ENCODE assay signal across 8 mouse cellular contexts in genomic region chr1:150993162-150994064, GRCm38 (mm10). TPM values are rescaled to one million over a fixed set of nuclear protein-coding genes. Genes with fewer than 3 reads are reported as not detected.
A peak's percentile ranks its signal among the peaks of the same experiment; 100 is the strongest.
DNase-seq lines count a peak whose midpoint lies in the region; ATAC-seq lines count a peak whose summit lies in the region.

Gene Hmcn1, minus strand, starts transcription at chr1:150993435.

- peak within 1 kb of the TSS; percentile 59 for H3K4me3 ChIP-seq in embryonic facial prominence, embryonic 14.5 days (ENCODE audit: low read depth, low read length)
- H3K4me3 ChIP-seq in heart, embryonic 16.5 days (ENCODE audit: low read length), result peak within 1 kb of the TSS; percentile 83
- H3K4me3 ChIP-seq in stomach, embryonic 14.5 days (ENCODE audit: low read depth, low read length), result peak within 1 kb of the TSS; percentile 45

- no peaks in the 10 kb centered on the region for H3K27me3 ChIP-seq in embryonic facial prominence, embryonic 14.5 days (replicated peaks; ENCODE audit: control insufficient read depth, insufficient read depth, low read length)
- no peaks in the 10 kb centered on the region for H3K27me3 ChIP-seq in heart, embryonic 16.5 days (ENCODE audit: control insufficient read depth, insufficient read depth, low read length)
- H3K27me3 ChIP-seq in stomach, embryonic 14.5 days (ENCODE audit: control insufficient read depth, insufficient read depth, low read length), result no peaks in the 10 kb centered on the region

- H3K27ac ChIP-seq in embryonic facial prominence, embryonic 14.5 days (replicated peaks; ENCODE audit: low read depth, low read length), result peak within 1 kb of the TSS; percentile 88
- H3K27ac ChIP-seq in heart, embryonic 16.5 days (ENCODE audit: low read length), result peak within 1 kb of the TSS; percentile 84
- peak within 1 kb of the TSS; percentile 70; the same call in 1 of the 2 replicates for H3K27ac ChIP-seq in stomach, embryonic 14.5 days (ENCODE audit: low read length)

- H3K9me3 ChIP-seq in embryonic facial prominence, embryonic 14.5 days (ENCODE audit: control insufficient read depth, low read length), result peaks cover 9% of the 10 kb centered on the region; the same call in 1 of the 2 replicates
- peaks cover 2% of the 10 kb centered on the region; the same call in 1 of the 2 replicates for H3K9me3 ChIP-seq in heart, embryonic 16.5 days (replicated peaks; ENCODE audit: control insufficient read depth, low read length)
- 0 out of 2 replicates have a peak, but pooled peaks cover 3% of the 10 kb centered on the region for H3K9me3 ChIP-seq in stomach, embryonic 14.5 days (ENCODE audit: control insufficient read depth, low read depth, low read length)

- peak; percentile 18 for DNase-seq in A20 (ENCODE audit: low read depth, low spot score)
- DNase-seq in Muller cell, postnatal 12 days (ENCODE audit: inconsistent ontology term), result peak; percentile 68
- peak; percentile 92 for DNase-seq in embryonic facial prominence, embryonic 14.5 days (ENCODE audit: low spot score)
- peak; percentile 27 for DNase-seq in large intestine, adult 2 months (ENCODE audit: low read depth, low spot score)
- DNase-seq in mesoderm, embryonic 11.5 days (ENCODE audit: low read depth, low spot score), result peak; percentile 82
- DNase-seq in left cerebral cortex, postnatal 14 days (ENCODE audit: low spot score in 2 of 2), result no peak

- peak within 1 kb of the TSS; percentile 79 for H3K9ac ChIP-seq in embryonic facial prominence, embryonic 14.5 days (ENCODE audit: low read depth, low read length)
- peak within 1 kb of the TSS; percentile 93 for H3K9ac ChIP-seq in heart, embryonic 16.5 days (ENCODE audit: low read length)
- H3K9ac ChIP-seq in stomach, embryonic 14.5 days (replicated peaks; ENCODE audit: low read depth, low read length), result peak within 1 kb of the TSS; percentile 39; the same call in 1 of the 2 replicates

- H3K4me2 ChIP-seq in embryonic facial prominence, embryonic 14.5 days (ENCODE audit: low read depth, low read length), result peak within 1 kb of the TSS; percentile 75
- peak within 1 kb of the TSS; percentile 80 for H3K4me2 ChIP-seq in heart, embryonic 16.5 days (ENCODE audit: low read depth, low read length)
- H3K4me2 ChIP-seq in stomach, embryonic 14.5 days (replicated peaks; ENCODE audit: low read depth, low read length), result peak within 1 kb of the TSS; percentile 61

- H3K36me3 ChIP-seq in embryonic facial prominence, embryonic 14.5 days (ENCODE audit: control insufficient read depth, insufficient read depth, low read length), result no peaks in the 10 kb centered on the region
- H3K36me3 ChIP-seq in heart, embryonic 16.5 days (ENCODE audit: control insufficient read depth, insufficient read depth), result no peaks in the 10 kb centered on the region
- no peaks in the 10 kb centered on the region for H3K36me3 ChIP-seq in stomach, embryonic 14.5 days (ENCODE audit: control insufficient read depth, insufficient read depth, low read length)

- peaks cover 10% of the 10 kb centered on the region; the same call in 1 of the 2 replicates for H3K4me1 ChIP-seq in embryonic facial prominence, embryonic 14.5 days (ENCODE audit: control insufficient read depth, insufficient read depth, low read length)
- peaks cover 8% of the 10 kb centered on the region; the same call in 1 of the 2 replicates for H3K4me1 ChIP-seq in heart, embryonic 16.5 days (ENCODE audit: control insufficient read depth, insufficient read depth, low read length)
- H3K4me1 ChIP-seq in stomach, embryonic 14.5 days (ENCODE audit: control insufficient read depth, insufficient read depth, low read length), result no peaks in the 10 kb centered on the region; the same call in 1 of the 2 replicates

- under 1% methylated on average over 34 of the region's 38 CpGs for WGBS in embryonic facial prominence, embryonic 14.5 days
- WGBS in heart, embryonic 16.5 days, result under 1% methylated on average over 38 of the region's 38 CpGs
- WGBS in large intestine, adult 2 months, result 1% methylated on average over 38 of the region's 38 CpGs
- WGBS in stomach, embryonic 14.5 days, result under 1% methylated on average over 36 of the region's 38 CpGs

- intact Hi-C loops in left cerebral cortex, postnatal 14 days (cut with DNase I), result no loop called here

- peak; percentile 92 for ATAC-seq in embryonic facial prominence, embryonic 14.5 days (ENCODE audit: low read depth)
- ATAC-seq in heart, embryonic 16.5 days (replicated peaks; ENCODE audit: extremely low read depth, insufficient read depth, low FRiP score), result peak; percentile 91
- ATAC-seq in stomach, embryonic 14.5 days (ENCODE audit: insufficient number of reproducible peaks, insufficient read depth, low FRiP score, low read depth), result peak; percentile 88

RNA-seq across cellular contexts. Expression of gene Hmcn1, which starts in this region (rescaled TPM):
- polyA plus RNA-seq in embryonic facial prominence, embryonic 14.5 days (2014; fragmentation: Nextera tagmentation; extraction: Ambion mirVana), result 30.7 and 36.5 TPM in 2 replicates
- polyA plus RNA-seq in heart, embryonic 16.5 days (2015; fragmentation: Nextera tagmentation; extraction: Ambion mirVana), result 18.1 and 20.7 TPM in 2 replicates
- polyA plus RNA-seq in large intestine, adult 2 months (2012; rRNA removed), result 2.5 and 6.8 TPM in 2 replicates
- polyA plus RNA-seq in stomach, embryonic 14.5 days (2014; fragmentation: Nextera tagmentation; extraction: Ambion mirVana), result 22.1 and 23.5 TPM in 2 replicates
- total RNA-seq in left cerebral cortex, postnatal 14 days (2021), result 1 to 10 TPM; 3.5 to 5.4 TPM

Comparison
In these comparisons a context has a peak if more than half of its experiments do, and no peak if none do; other contexts are left out.
1. DNase-seq: peak in A20 (single experiment), Muller cell, postnatal 12 days (single experiment), embryonic facial prominence, embryonic 14.5 days (single experiment), large intestine, adult 2 months (single experiment) and mesoderm, embryonic 11.5 days (single experiment); none in left cerebral cortex, postnatal 14 days (0 of 2).
2. H3K9ac ChIP-seq: peak in every context shown above with its lines; median percentile 93 in heart, embryonic 16.5 days; 79 in embryonic facial prominence, embryonic 14.5 days; 39 in stomach, embryonic 14.5 days.
3. Peak in every context shown above with its lines, with median percentiles within 50 percentile points of each other: ATAC-seq, H3K27ac ChIP-seq, H3K4me2 ChIP-seq and H3K4me3 ChIP-seq.